Mouse (Mus musculus) kidney, postnatal 4 days (tissue): Measurements from ENCODE around the gene Trim50.

Experiments used
- DNase-seq, 2 experiments: peaks; one replicate each; pipeline ENCODE4 v3.0.0; 2021; ENCODE audit warnings: mixed read lengths in 2 of 2

The Trim50 gene

GRCm38 (mm10) chr5:135369787-135370654 lies 16.9 kb downstream of the Trim50 start, which contains the start of gene Nsun5:
Nsun5 (plus strand) TSS chr5:135369953.
- DNase-seq, result peak; percentile 98 to 99

GRCm38 (mm10) chr5:135371195-135371594 lies 18.1 kb downstream of the Trim50 start:
- DNase-seq, result no peak

GRCm38 (mm10) chr5:135373601-135374000 lies 20.5 kb downstream of the Trim50 start:
- no peak for DNase-seq

GRCm38 (mm10) chr5:135375167-135375566 lies 22.1 kb downstream of the Trim50 start:
- DNase-seq, result peak; percentile 46 to 47

- DNase-seq, result no peak
Measured at GRCm38 (mm10) chr5:135376341-135376740, 23.2 kb downstream of the Trim50 start.

- no peak for DNase-seq
Measured at GRCm38 (mm10) chr5:135380681-135381080, 27.6 kb downstream of the Trim50 start.

- DNase-seq, result no peak
Measured at GRCm38 (mm10) chr5:135381356-135381925, 28.3 kb downstream of the Trim50 start.

GRCm38 (mm10) chr5:135382746-135383145 lies 29.7 kb downstream of the Trim50 start:
- DNase-seq, result no peak

GRCm38 (mm10) chr5:135383771-135384170 lies 30.7 kb downstream of the Trim50 start:
- no peak for DNase-seq

- DNase-seq, result peak; percentile 88 to 93
Measured at GRCm38 (mm10) chr5:135394004-135394823, 41.1 kb downstream of the Trim50 start, which contains the start of gene Pom121. Pom121 (minus strand) TSS chr5:135394546.

GRCm38 (mm10) chr5:135395826-135396225 lies 42.7 kb downstream of the Trim50 start:
- DNase-seq, result peak; percentile 52 to 71

GRCm38 (mm10) chr5:135399382-135399781 lies 46.3 kb downstream of the Trim50 start:
- DNase-seq, result no peak

GRCm38 (mm10) chr5:135400244-135400643 lies 47.1 kb downstream of the Trim50 start:
- DNase-seq, result peak; percentile 91 to 92

- peak; percentile 48 to 61 for DNase-seq
Measured at GRCm38 (mm10) chr5:135404623-135405022, 51.5 kb downstream of the Trim50 start.

GRCm38 (mm10) chr5:135405437-135405836 lies 52.3 kb downstream of the Trim50 start:
- DNase-seq, result no peak

- no peak for DNase-seq
Measured at GRCm38 (mm10) chr5:135408114-135408513, 55.0 kb downstream of the Trim50 start.

GRCm38 (mm10) chr5:135410266-135410665 lies 57.2 kb downstream of the Trim50 start:
- DNase-seq, result no peak
